Mouse (Mus musculus) hindlimb bud, embryonic 11.5 days (tissue): ENCODE measurements around the gene Bmpr1a.
A peak's percentile ranks its signal among the peaks of the same experiment; 100 is the strongest.

ENCODE experiments used
- DNase-seq: peaks from one replicate; pipeline ENCODE4 v3.0.0-alpha.2; 2012; ENCODE audit warnings: low read depth, low spot score; ENCODE audit errors: extremely low spot score

Bmpr1a gene

GRCm38 (mm10) chr14:34508187-34508840 lies 5.2 kb upstream of the Bmpr1a start:
- DNase-seq, result no peak

DNA sequence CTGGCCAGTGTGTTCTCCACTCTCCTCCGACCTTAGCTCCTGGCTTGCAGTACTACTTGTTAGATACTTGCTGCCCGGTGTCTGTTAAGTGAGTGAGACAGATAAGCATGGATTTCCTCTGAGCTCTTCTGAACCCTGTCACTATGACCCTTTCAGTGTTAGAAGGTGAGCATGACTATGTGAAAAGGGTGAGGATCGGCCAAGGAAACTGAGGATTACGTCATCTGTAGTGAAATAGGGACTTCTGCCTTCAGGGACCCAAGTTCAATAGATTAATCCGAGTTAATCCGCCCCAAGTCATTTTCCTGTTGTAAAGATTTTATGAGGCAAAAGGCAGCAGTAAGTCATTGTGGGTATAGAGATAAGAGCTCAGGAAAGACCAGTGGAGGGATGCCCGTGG lies 2.2 kb upstream of the Bmpr1a start:
- DNase-seq, result no peak

- no peak for DNase-seq
Observed at GRCm38 (mm10) chr14:34504377-34504776, 1.2 kb upstream of the Bmpr1a start.

DNA sequence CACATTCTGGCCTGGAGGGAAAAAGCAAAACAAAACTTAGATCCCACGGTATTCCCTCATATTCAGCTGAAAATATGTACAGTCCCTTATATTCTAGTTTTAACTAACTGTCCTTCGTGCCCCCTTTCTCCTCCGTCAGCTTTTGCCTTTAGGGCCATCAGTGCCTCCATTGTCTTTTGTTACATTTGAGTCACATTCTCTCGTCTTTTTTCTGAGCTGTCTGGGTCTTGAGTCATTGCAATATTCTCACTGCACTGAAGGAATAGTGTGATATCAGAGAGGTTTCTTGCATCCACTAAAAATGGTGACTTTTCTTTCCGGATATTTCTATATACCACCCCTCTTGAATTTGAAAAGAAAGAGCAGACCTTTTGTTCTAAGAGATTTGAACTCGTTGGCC lies 618 bp upstream of the Bmpr1a start:
- no peak for DNase-seq

- DNase-seq, result no peak
Observed at GRCm38 (mm10) chr14:34502475-34503324, 441 bp downstream of the Bmpr1a start.

DNA sequence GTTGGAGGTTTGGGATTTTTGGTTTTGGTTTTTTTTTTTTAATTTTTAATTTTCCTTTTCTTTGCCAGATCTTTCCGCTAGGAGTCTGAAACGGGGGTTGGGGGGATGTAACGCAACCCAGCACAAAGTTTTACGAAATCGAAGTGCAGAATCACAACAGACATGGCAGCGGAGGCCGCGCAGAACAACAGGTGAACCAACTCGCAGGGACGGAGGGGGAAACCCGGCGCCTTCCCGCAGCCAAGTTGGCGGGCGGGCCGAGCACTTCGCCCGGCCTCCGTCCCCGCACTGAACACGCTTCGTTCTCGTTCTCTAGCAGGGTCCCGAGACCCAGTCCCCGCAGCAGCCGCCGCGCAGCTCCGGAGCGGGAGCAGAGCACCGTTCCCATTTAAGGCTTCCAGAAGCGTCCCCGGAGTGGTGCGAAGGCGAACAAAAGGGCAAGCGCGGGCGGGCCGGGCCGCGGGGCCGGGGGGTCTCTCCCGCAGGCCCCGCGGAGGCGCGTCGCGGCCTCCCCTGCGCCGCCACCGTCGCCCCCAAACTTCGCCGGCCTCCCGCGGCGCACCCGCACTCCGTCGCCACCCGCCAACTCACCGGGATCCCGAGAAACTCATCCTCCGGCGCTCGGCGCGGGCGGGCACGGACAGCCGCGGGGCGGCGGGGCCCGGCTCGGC lies 1.2 kb downstream of the Bmpr1a start:
- no peak for DNase-seq

DNA sequence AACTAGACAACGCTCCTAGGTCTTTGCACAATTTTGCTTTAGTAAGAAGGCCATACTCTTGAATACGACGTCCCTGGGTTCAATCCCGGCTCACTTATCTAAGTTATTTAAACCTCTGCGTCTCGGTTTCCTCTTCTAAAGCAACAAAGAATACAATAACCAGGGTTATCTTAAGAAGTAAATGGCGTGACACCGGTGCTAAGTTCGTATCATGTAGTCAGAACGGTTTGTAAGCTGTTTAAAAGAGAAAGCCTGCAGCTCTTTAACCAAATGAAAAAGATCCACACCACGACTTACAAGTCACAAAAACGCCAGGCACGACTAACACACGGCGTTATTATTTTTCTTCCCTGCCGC lies 1.7 kb downstream of the Bmpr1a start:
- no peak for DNase-seq

- DNase-seq, result no peak
Observed at GRCm38 (mm10) chr14:34500309-34500708, 2.8 kb downstream of the Bmpr1a start.

DNA sequence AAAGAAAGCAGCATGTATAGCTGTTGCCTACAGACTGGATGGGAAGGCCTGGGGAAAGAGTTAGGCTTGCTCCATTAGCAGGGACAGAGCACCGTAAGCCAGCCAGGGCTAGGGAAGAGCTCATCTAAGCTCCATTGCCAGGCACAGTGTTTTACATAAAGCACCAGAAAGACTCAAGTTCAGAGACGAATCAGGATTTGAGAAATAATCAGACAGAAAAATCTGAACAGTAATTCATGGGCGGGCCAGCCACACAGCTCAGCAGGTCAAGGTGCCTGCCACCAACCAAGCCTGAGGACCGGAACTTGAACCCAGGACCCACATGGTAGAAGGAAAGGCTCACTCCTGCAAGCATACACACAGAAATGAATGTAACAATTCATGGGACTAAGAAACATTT lies 3.5 kb downstream of the Bmpr1a start:
- no peak for DNase-seq

DNA sequence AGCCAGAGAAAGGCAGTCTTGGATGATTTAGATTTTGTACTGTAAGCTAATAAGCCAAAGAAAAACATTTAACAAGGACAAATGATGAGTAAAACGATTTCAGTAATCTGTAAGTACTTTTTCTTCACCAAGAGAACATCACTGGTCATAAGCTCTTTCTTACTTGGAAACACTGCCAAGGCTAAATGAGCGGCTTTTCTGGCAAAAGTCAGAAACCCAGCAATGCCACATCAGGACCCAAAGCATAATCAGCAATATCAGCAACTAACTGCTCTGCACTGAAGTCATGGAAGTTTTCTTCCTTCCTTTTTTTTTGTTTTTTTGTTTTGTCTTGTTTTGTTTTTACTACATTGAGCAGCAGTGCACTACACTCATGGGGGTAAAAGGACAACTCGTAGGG lies 5.8 kb downstream of the Bmpr1a start:
- no peak for DNase-seq

- no peak for DNase-seq
Observed at GRCm38 (mm10) chr14:34493682-34494081, 9.5 kb downstream of the Bmpr1a start.

DNA sequence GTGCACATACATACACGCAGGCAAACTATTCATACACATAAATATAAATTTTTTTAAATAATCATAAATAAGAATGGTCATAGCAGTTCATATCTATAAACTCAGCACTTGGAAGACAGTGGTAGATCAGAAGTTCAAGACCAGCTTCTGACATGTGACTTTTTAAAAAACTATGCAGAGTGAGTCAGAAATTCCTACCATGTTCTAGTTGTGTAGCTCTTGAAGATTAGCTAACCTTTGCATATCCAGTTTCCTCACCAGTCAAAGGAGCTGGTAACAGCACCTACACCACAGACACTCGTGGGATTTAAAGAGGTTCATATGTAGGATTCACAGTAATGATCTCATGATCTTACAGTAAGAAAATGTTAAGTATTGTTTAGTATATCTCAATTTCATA lies 10.5 kb downstream of the Bmpr1a start:
- DNase-seq, result no peak

DNA sequence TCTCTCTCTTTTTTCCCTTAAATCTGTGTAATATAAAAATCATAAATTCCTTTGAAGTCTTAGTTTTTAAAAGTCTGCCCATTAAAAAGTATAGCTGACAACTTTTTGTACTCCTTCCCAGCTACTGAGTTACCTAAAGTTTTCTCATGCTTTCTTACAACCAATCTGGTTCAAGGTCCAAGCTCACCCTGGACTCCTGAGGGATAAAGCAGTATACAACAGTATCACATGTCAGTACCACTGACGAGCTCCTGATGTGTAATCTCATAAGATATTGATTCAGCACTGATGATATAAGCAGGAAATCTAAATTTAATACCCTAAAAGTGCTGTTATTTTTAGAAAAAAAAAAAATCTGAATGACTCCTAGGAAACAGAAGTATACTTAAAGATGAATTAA lies 12.2 kb downstream of the Bmpr1a start:
- DNase-seq, result no peak

DNA sequence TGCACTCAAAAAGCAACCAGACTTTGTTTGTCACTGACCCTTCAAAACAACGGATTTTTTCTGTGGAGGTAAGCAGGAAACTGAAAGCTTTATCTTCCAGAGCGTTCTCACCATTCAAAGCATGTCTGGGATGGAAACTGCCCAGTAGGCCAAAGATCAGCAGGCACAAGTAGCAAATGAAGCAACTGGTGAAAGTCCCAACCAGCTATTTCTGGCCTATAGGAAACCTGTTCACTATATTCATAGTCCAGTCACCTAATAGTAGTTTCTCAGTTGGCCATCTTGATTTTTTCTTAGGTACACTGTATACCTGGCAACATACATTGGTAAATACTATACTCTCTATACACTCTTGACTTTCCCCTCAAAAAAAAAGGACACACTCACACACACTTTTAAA lies 13.2 kb downstream of the Bmpr1a start:
- DNase-seq, result no peak

DNA sequence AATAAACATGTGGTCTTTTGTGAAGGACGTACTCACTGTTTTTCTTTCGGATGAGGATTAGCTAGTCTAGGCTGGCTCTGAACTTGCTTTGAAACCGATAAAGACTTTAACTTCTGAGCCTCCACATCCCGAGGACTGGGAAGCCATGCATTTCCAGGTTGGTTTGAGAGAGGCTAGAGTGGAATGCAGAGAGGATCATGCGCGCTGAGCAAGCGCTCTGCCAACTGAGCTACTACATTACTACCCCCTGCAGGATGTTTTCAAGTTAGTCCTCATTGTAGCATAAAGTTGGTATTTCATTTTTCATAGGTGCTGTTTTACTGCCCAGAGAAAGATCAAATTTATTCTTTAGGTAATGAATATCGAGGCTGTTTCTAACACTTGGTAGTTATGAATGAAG lies 17.0 kb downstream of the Bmpr1a start:
- no peak for DNase-seq

DNA sequence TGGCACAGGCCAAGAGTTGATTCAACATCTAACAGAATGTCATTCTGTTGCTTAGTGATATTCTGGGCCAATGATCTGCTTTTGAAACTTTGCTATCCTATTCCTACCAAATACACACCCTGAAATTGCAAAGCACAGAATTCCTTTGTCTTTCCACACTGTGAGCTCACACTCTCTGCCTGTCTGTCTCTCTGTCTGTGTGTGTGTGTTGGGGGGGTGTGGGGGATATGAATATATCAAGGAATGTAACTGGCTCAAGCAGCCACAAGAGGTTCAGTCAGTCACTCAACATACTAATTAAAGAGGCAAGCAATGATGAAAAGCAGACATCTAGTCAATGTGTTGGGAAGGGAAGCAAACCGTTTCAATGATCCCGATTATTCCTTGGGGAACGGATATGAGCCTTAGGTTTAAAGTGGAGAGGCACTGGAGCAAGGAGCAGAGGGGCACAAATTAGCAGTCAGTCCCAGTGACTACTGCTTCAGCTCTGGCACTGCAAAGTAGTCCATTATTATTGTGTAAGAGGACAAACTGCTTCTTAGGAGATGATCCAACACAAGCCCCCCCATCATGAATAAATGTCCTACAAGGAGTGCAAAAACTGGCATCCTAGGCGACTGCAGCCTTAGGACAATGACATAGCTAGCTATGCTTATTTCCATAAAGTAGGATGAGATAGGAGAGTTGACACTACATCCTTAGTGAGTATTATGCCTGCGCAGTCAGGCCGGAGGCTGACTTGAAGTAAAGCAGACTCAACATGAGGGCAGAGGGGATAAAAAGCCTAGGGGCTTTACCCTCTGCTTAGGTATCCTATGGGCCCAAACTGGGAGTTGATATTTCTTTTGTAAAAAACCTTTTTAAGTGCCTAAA lies 19.4 kb downstream of the Bmpr1a start:
- no peak for DNase-seq

GRCm38 (mm10) chr14:34471591-34471990 lies 31.6 kb downstream of the Bmpr1a start:
- no peak for DNase-seq

GRCm38 (mm10) chr14:34466291-34466690 lies 36.9 kb downstream of the Bmpr1a start:
- no peak for DNase-seq

DNA sequence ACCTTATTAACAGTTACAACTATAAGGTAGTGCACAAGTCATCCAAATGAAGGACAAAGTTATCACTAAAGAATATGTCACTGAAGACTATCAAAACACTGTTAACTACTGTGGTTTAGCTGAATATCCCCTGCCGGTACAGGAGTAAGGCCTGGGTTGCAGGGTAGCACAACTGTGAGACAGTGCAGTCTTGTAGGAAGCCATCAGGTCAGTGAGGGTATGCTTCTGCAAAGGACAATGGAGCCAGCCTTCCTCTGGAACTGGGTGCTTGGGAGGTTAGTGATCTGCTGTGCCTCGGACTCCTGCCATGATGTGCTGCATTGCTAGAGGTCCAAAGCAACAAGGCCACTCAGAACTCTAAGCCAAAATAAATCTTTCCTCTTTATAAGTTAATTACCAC lies 43.8 kb downstream of the Bmpr1a start:
- no peak for DNase-seq

- DNase-seq, result peak; percentile 30
Observed at GRCm38 (mm10) chr14:34458880-34459279, 44.3 kb downstream of the Bmpr1a start.

DNA sequence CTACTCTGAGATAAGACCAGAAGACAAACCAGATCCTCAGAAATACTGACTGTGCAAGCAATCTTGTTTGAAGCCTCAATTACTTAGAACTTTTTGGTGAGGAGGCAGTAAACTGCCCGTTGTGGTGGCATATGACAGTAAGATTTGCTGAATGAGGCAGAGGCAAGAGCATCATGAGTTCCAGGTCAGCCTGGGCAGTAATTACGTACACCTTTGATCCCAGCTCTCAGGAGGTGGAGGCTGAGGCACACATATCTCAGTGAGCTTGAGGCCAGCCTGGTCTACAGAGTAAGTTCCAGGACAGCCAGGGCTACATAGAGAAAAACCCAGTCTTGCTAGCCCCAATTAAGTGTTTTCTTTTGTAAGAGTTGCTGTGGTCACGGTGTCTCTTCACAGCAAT lies 48.9 kb downstream of the Bmpr1a start:
- DNase-seq, result no peak
